Mouse (Mus musculus) forebrain, embryonic 10.5 days (tissue): ENCODE data around the gene Rnaseh2c. TPM values are rescaled to one million over a fixed set of nuclear protein-coding genes. Genes with fewer than 3 reads are reported as not detected.

ENCODE experiments used
- DNase-seq: peaks from one replicate; pipeline ENCODE4 v3.0.0-alpha.2; 2017; ENCODE audit warnings: low spot score; ENCODE audit errors: extremely low spot score
- H3K27ac ChIP-seq: fragments of 300-500 bp; sonication (generic); 2 replicates; pipeline ENCODE4 v1.5.1; 2016; ENCODE audit warnings: mild to moderate bottlenecking
- H3K27me3 ChIP-seq: fragments of 300-500 bp; sonication (generic); 2 replicates; pipeline ENCODE4 v1.6.1; 2016; ENCODE audit warnings: mild to moderate bottlenecking; ENCODE audit not compliant: poor library complexity, severe bottlenecking
- H3K36me3 ChIP-seq: fragments of 300-500 bp; sonication (generic); replicated peaks from 2 replicates; pipeline ENCODE4 v1.6.1; 2016; ENCODE audit warnings: mild to moderate bottlenecking, moderate library complexity
- H3K4me1 ChIP-seq: fragments of 300-500 bp; sonication (generic); 2 replicates; pipeline ENCODE4 v1.6.1; 2016
- H3K4me3 ChIP-seq: fragments of 300-500 bp; sonication (generic); 2 replicates; pipeline ENCODE4 v1.5.1; 2016; ENCODE audit warnings: mild to moderate bottlenecking, moderate library complexity
- H3K9me3 ChIP-seq: fragments of 300-500 bp; sonication (generic); 2 replicates; pipeline ENCODE4 v1.6.1; 2016; ENCODE audit warnings: mild to moderate bottlenecking, moderate library complexity
- WGBS: fragments of 180-500 bp; shearing (Covaris S2); methylation state at CpG from one replicate; pipeline ENCODE4 v1.1.7; 2016; 5-methylcytosine and 5-hydroxymethylcytosine counted together
- polyA plus RNA-seq: library from polyadenylated mRNA; unstranded; fragments of >200 nt; fragmentation: Nextera tagmentation; extraction: Ambion mirVana; gene quantifications from 2 replicates; pipeline ENCODE4 v1.2.1, GENCODE M21; 2016

Rnaseh2c gene
- polyA plus RNA-seq, 1 experiment from 2014 or later, result 200 TPM

DNA sequence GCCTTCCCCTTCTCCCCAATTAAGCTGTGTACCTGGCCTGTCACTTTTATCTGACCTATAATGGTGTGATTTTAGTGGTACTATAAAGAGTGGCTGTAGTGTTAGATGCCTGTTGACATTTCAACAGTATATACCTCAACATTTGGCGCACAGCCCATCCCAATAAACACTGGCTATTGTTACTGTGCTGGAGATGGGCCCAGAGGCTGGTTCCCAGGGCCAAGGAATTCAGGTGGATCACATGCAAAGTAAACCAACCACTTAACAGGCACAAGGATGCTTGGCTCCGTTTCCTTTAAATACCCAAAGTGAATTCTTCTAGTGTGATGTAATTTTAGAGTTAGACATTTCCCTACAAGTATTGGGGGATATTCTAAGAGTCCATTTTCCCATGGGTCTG, 13.3 kb downstream of the Rnaseh2c start:
- no peaks in the 10 kb centered on the region for H3K36me3 ChIP-seq
- DNase-seq, result no peak
- H3K27me3 ChIP-seq, result no peaks in the 10 kb centered on the region
- no peak overlapping the region for H3K27ac ChIP-seq
- no peak overlapping the region for H3K4me3 ChIP-seq
- WGBS, result 73% methylated on average over 2 of the region's 2 CpGs
- no peaks in the 10 kb centered on the region for H3K9me3 ChIP-seq
- H3K4me1 ChIP-seq, result peaks cover 11% of the 10 kb centered on the region

DNA sequence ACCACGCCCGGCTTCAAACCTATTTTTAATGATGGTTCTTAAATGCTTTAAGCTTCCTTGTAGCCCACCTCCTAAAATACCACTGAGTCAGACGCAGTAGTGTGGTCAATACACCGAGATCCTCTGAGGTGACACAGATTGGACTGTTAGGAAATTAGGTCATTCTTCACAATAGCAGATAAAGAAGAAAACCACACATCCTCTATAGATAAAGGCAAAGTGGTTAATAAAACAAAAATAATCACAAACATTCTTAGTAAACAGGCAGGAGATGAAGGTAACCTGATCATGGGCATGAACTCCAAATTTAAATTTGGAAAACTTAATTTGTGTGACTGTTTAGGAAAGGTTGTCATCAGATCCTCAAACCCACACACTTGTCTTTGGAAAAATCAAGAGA, 18.3 kb downstream of the Rnaseh2c start:
- Histone ChIP-seq H3K9me3 (no peaks in the 10 kb centered on the region), H3K4me1 (no peaks in the 10 kb centered on the region), H3K4me3 (no peak overlapping the region), H3K27ac (no peak overlapping the region), H3K27me3 (no peaks in the 10 kb centered on the region), H3K36me3 (no peaks in the 10 kb centered on the region)
- 87% methylated on average over 4 of the region's 4 CpGs for WGBS
- DNase-seq, result no peak

DNA sequence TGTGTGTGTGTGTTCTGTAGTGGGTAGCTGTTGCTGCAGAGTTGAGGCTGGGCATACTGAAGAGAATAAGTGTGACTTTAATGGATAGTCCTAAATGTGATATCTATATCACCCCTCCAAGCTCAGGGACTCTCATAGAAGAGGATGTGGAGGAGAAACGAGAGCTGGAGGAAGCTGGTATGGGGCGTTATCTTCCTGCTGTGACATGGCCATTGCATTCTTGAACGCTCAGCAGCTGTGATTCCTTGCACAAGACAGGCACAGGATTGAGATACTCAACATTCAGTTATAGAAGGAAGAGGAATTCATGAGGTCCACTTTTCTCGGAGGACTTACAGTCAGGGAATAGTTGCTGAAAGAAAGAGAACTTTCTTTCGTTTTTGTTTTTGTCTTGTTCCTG, 20.2 kb downstream of the Rnaseh2c start:
- no peak overlapping the region for H3K4me3 ChIP-seq
- H3K9me3 ChIP-seq, result no peaks in the 10 kb centered on the region
- no peaks in the 10 kb centered on the region for H3K36me3 ChIP-seq
- H3K4me1 ChIP-seq, result no peaks in the 10 kb centered on the region
- DNase-seq, result no peak
- H3K27me3 ChIP-seq, result no peaks in the 10 kb centered on the region
- WGBS, result 88% methylated on average over 5 of the region's 5 CpGs
- H3K27ac ChIP-seq, result no peak overlapping the region

DNA sequence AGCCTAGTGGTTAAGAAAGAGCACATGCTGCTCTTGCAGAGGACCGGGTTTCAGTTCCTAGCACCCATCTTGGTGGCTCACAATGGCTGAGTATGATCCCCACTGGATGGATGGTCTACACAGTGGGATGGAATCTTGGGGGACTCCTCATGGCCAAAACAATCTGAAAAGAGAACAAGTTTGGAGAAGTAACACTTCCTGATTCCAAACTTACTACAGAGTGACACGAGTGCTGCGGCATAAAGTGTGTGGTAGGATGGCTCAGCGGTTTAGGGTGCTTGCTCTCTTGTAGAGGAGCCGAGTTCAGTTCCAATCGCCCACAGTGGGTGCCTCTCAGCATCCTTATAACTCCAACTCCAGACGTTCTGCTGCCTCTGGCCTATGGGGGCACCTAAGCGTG, 23.6 kb downstream of the Rnaseh2c start:
- no peaks in the 10 kb centered on the region for H3K27me3 ChIP-seq
- no peak overlapping the region for H3K4me3 ChIP-seq
- H3K9me3 ChIP-seq, result no peaks in the 10 kb centered on the region
- WGBS, result 91% methylated on average over 8 of the region's 8 CpGs
- H3K36me3 ChIP-seq, result no peaks in the 10 kb centered on the region
- no peaks in the 10 kb centered on the region for H3K4me1 ChIP-seq
- DNase-seq, result no peak
- H3K27ac ChIP-seq, result no peak overlapping the region

DNA sequence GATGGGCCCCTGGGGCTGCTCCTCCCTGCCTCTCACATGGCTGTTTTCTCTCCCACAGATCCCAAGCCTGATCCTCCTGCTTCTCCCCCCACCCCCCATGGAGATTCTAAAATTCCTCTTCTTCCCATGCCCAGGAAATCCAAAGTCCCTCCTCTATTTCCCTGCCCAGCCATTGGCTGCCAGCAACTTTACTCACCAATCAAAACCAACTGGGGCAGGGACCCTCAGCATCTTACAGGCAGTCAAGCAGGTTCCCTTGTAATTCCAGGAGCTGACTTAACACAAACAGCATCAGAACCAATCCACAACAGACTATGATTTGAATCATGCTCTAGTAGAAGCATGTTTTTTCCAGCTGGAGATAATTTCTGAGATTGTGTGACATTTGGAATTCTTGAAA, 28.2 kb downstream of the Rnaseh2c start:
- no peaks in the 10 kb centered on the region for H3K36me3 ChIP-seq
- H3K27ac ChIP-seq, result no peak overlapping the region
- no peaks in the 10 kb centered on the region for H3K4me1 ChIP-seq
- no peaks in the 10 kb centered on the region for H3K27me3 ChIP-seq
- H3K9me3 ChIP-seq, result no peaks in the 10 kb centered on the region
- DNase-seq, result no peak
- H3K4me3 ChIP-seq, result no peak overlapping the region

DNA sequence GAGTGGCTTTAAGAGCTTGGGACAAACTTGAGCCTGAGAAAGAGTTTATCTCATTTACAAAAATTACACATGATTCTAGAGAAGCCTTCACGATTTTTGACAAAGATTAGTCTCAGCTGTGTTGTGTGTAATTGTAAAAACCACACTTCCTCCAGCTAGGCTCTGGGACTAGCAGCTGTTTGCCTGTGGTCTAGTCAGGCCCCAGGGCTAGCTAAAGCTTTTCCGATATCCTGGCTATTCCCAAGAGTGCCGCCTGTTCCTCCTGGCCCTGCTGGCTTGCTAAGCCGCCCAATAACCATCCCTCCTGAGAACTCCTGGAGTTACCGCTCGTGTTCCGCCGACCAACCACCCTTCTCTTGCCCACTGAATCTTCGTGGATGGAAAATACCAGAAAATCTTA, 30.4 kb downstream of the Rnaseh2c start:
- peaks cover 13% of the 10 kb centered on the region for H3K4me1 ChIP-seq
- H3K27me3 ChIP-seq, result no peaks in the 10 kb centered on the region
- no peak for DNase-seq
- H3K9me3 ChIP-seq, result no peaks in the 10 kb centered on the region
- no peak overlapping the region for H3K27ac ChIP-seq
- H3K4me3 ChIP-seq, result no peak overlapping the region
- no peaks in the 10 kb centered on the region for H3K36me3 ChIP-seq
- WGBS, result 83% methylated on average over 9 of the region's 9 CpGs

DNA sequence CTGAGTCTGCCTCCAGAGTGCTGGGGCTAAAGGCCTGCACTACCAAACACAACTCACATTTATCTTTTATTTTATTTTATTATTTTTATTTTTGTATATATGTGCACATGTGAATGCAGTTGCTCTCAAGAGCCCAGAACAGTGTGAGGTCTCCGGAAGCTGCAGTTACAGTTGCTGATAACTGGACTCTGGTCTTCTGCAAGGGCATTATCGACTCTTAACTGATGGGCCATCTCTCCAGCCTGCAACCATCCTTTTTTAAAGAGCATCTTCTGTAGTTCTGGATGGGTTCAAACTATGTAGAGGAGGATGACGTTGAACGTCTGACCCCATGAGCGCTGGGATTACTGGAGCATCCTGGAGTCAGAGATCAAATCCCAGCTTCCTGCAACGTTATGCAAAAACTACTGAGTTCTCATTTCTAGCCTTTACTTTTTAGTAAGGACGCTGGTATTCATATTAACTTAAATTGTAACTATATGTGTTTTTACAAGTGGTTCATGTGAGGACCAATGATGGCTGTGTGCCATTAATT, 34.4 kb downstream of the Rnaseh2c start:
- Histone ChIP-seq H3K4me1 (peaks cover 31% of the 10 kb centered on the region), H3K27me3 (no peaks in the 10 kb centered on the region), H3K36me3 (peaks cover 26% of the 10 kb centered on the region), H3K4me3 (peak overlapping the region; percentile 86), H3K9me3 (no peaks in the 10 kb centered on the region), H3K27ac (no peak overlapping the region)
- 84% methylated on average over 7 of the region's 7 CpGs for WGBS
- DNase-seq, result no peak

DNA sequence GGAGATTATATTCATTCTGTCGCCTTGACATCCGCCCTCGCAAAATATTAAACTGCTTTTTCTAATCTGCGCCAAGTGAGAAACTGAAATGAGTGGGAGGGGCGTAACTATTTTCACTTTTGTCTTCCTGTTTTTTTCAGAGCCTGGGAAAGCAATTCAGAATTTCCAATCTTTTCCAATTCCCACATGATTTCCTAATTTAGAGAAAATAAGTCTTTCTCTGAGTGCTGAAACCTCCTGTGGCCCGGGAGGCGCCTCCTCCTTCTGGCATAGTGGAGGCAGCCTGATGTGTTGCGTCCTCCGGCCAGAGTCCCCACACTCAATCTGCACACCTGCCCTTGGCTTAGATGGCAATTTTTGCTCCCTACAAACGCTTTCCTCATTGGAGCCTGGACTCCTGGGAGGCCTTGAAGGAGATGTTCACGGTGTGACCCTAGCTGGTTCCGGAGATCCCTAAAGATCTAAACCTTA, 34.9 kb downstream of the Rnaseh2c start:
- no peak for DNase-seq
- WGBS, result 46% methylated on average over 12 of the region's 12 CpGs
- H3K36me3 ChIP-seq, result peaks cover 31% of the 10 kb centered on the region
- H3K4me1 ChIP-seq, result peaks cover 31% of the 10 kb centered on the region
- H3K4me3 ChIP-seq, result peak overlapping the region; percentile 86
- no peaks in the 10 kb centered on the region for H3K9me3 ChIP-seq
- peak overlapping the region; percentile 97 for H3K27ac ChIP-seq
- no peaks in the 10 kb centered on the region for H3K27me3 ChIP-seq

DNA sequence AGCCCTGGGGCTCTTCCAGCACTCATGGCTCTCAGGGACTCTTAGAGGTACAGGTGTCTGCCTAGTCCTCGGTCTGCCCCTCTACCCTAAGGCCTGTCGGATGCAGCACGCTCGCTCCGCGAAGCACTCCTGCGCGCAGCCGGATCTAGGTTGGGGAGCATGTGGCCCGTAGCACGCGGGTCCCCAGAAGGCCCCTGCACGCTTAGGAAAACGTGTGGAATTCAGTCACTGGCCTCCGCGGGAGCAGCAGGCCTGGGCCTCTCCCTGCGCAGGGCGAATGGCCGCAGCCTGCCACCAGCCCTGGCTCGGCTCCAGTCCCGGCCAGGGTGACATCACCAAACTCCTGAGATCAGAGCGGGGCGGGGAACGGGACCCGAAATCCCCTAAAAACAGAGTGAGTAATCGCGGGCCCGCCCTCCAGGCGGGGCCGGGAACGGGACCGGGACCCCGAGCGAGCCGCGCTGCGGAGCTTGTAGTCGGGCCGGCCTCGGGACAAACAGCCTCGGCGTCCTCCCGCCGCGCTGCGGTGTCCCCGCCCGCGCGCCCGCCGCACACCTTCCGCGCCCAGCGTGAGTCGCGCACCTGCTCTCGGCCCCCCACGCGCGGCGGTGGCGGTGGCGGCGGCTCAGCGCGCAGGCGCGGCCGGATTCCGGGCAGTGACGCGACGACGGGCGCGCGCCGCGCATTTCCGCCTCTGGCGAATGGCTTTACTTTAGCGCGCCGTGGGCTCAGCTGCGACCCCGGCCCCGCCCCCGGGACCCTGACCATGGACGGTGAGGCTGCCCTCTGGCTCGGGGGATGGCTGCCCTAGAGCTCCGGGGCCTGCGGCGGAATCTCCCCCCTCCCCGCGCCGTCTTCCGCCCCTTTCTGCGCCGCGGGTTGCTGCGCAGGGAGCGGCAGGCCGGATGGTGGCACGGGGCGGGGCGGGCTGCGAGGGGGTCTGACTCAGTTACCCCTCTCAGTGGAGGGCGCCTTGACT, 35.7 kb downstream of the Rnaseh2c start, which contains the start of gene Rela:
Rela (plus strand) TSS at position 415 of the 979 bp plus-strand sequence.
- under 1% methylated on average over 109 of the region's 109 CpGs for WGBS
- peak; percentile 80 for DNase-seq

DNA sequence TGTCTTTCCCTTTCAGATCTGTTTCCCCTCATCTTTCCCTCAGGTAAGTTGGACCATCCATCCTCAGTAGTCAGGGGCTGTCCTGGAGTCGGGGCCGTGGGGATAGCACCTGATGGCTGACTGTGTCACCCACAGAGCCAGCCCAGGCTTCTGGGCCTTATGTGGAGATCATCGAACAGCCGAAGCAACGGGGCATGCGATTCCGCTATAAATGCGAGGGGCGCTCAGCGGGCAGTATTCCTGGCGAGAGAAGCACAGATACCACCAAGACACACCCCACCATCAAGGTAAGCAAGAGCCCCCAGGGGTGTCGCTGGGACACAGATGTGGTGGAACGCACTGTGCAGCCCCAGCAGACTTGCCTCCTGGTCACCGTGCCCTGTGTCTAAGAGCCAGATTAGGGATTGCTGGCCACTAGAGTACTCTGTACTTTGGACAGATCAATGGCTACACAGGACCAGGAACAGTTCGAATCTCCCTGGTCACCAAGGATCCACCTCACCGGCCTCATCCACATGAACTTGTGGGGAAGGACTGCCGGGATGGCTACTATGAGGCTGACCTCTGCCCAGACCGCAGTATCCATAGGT, 36.8 kb downstream of the Rnaseh2c start:
- Histone ChIP-seq H3K4me3 (peak overlapping the region; percentile 86), H3K27ac (peak overlapping the region; percentile 97; the same call in 1 of the 2 replicates), H3K4me1 (peaks cover 31% of the 10 kb centered on the region), H3K27me3 (no peaks in the 10 kb centered on the region), H3K36me3 (peaks cover 50% of the 10 kb centered on the region), H3K9me3 (no peaks in the 10 kb centered on the region)
- 94% methylated on average over 18 of the region's 18 CpGs for WGBS
- DNase-seq, result no peak

More for the DNA sequence above, 35.7 kb downstream of the Rnaseh2c start, which contains the start of gene Rela:
- Histone ChIP-seq H3K4me1 (peaks cover 31% of the 10 kb centered on the region), H3K9me3 (no peaks in the 10 kb centered on the region), H3K27ac (peak within 1 kb of the TSS; percentile 97), H3K4me3 (peak within 1 kb of the TSS; percentile 86), H3K27me3 (no peaks in the 10 kb centered on the region), H3K36me3 (peaks cover 39% of the 10 kb centered on the region)

DNA sequence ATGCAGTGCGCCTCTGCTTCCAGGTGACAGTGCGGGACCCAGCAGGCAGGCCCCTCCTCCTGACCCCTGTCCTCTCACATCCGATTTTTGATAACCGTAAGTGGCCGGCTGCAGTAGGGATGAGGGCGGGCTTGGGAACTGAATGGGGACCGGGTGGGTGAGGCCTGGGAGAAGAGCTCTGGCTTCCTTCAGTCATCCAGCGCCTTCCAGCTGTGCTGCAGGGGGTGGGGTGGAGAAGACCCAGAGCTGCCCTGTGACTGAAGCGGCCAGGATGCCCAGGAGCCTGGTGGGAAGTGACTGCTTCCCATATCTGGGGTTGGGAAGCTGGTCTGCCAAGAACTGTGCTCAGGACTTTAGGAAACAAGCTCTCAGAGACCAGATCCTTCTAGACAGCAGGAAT, 38.7 kb downstream of the Rnaseh2c start:
- peaks cover 31% of the 10 kb centered on the region for H3K4me1 ChIP-seq
- no peaks in the 10 kb centered on the region for H3K27me3 ChIP-seq
- H3K4me3 ChIP-seq, result no peak overlapping the region
- no peak for DNase-seq
- H3K36me3 ChIP-seq, result peaks cover 68% of the 10 kb centered on the region
- H3K9me3 ChIP-seq, result no peaks in the 10 kb centered on the region
- 87% methylated on average over 9 of the region's 9 CpGs for WGBS
- no peak overlapping the region for H3K27ac ChIP-seq

DNA sequence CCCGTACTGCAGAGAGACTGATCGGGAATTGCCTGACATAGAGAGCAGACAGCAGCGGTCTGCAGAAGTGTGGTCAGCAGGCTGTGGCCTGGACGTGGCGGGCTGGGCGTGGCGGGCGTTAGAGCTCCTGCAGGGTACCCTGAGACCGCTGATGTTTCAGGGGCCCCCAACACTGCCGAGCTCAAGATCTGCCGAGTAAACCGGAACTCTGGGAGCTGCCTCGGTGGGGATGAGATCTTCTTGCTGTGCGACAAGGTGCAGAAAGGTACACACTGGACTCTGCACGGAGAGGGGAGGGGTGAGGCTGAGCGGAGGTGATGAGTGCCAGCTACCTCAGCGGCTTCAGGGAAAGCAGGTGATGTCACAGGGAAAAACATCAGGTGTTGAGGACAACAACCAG, 39.3 kb downstream of the Rnaseh2c start:
- Histone ChIP-seq H3K27ac (no peak overlapping the region), H3K36me3 (peaks cover 75% of the 10 kb centered on the region), H3K4me3 (no peak overlapping the region), H3K9me3 (no peaks in the 10 kb centered on the region), H3K4me1 (peaks cover 29% of the 10 kb centered on the region), H3K27me3 (no peaks in the 10 kb centered on the region)
- DNase-seq, result no peak
- 91% methylated on average over 17 of the region's 17 CpGs for WGBS

DNA sequence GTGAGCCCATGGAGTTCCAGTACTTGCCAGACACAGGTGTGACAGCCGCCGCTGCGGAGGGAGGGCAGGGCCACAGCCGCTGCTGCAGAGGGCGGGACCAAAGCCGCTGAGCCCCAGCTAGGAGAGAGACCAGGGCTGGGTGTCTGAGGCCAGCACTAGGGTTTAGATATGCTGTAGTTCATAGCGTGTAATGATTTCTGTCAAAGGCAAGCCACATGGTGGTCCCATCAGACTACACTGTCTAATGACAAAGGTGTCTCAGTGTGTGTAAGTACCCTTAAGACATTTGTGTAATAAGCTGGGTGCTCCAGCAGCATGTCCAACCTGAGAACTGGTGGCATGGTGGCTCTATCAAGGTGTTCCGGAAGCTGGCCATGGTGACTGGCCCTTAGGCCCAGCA, 40.0 kb downstream of the Rnaseh2c start:
- no peak for DNase-seq
- Histone ChIP-seq H3K36me3 (peaks cover 81% of the 10 kb centered on the region), H3K4me3 (no peak overlapping the region; the same call in 1 of the 2 replicates), H3K27ac (no peak overlapping the region), H3K27me3 (no peaks in the 10 kb centered on the region), H3K9me3 (no peaks in the 10 kb centered on the region), H3K4me1 (peaks cover 22% of the 10 kb centered on the region)
- WGBS, result 94% methylated on average over 8 of the region's 8 CpGs
